Mouse (Mus musculus): ENCODE results near the gene Nab2.

DNA sequence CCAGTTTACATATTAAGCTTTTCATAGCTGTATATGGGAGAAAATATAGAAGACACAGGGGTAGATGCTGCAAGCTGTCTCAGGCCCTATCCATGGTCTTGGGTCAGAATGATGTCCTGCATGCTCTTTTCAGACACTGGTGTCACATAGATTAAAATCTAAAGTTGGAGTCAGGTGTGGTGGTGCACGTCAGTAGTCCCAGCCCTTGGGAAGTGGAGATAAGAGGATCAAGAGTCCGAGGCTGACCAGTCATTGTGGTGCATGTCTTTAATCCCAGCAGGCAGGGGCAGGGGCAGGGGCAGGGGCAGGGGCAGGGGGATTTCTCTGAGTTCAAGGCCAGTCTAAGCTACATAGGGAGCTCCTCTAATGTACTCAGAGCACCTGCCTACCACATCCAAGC is 22.6 kb downstream of the Nab2 start:
- no peak for TF ChIP-seq POLR2A (IDR thresholded peaks at IDR 0.05; ENCODE audit: low read depth, low read length)
- TF ChIP-seq CTCF (conservative IDR thresholded peaks at IDR 0.05; ENCODE audit: insufficient read depth, insufficient read length, low read depth, low read length), result no peak
